Mouse (Mus musculus): Measurements from ENCODE around the gene Gm20388. TPM values are rescaled to one million over a fixed set of nuclear protein-coding genes. Genes with fewer than 3 reads are reported as not detected.

The Gm20388 gene
- polyA plus RNA-seq, 1 experiment from 2014 or later = not detected

- Histone ChIP-seq H3K9me3 (ENCODE audit: control insufficient read depth, low read length) (no peaks in the 10 kb centered on the region), H3K27me3 (ENCODE audit: control insufficient read depth, insufficient read depth, low read length) (no peaks in the 10 kb centered on the region), H3K36me3 (ENCODE audit: control insufficient read depth, insufficient read depth, low read length) (no peaks in the 10 kb centered on the region), H3K27ac (ENCODE audit: low read depth, low read length) (no peak overlapping the region), H3K4me2 (no peak overlapping the region), H3K9ac (ENCODE audit: low read length) (no peak overlapping the region), H3K4me1 (ENCODE audit: control insufficient read depth, insufficient read depth, low read length) (no peaks in the 10 kb centered on the region), H3K4me3 (ENCODE audit: low read depth, low read length) (no peak overlapping the region)
- ATAC-seq (ENCODE audit: low FRiP score) (no peak), DNase-seq (ENCODE audit: low spot score, missing footprints) (peak; percentile 96)
- WGBS = 29% methylated on average over 10 of the region's 10 CpGs
Measured at GRCm38 (mm10) chr8:121925624-121926023, 2015.0 kb downstream of the Gm20388 start.

- Histone ChIP-seq H3K4me2 (no peak overlapping the region), H3K36me3 (ENCODE audit: control insufficient read depth, insufficient read depth, low read length) (no peaks in the 10 kb centered on the region), H3K4me3 (ENCODE audit: low read depth, low read length) (no peak overlapping the region), H3K4me1 (ENCODE audit: control insufficient read depth, insufficient read depth, low read length) (no peaks in the 10 kb centered on the region), H3K9me3 (ENCODE audit: control insufficient read depth, low read length) (no peaks in the 10 kb centered on the region), H3K27me3 (ENCODE audit: control insufficient read depth, insufficient read depth, low read length) (no peaks in the 10 kb centered on the region), H3K27ac (ENCODE audit: low read depth, low read length) (no peak overlapping the region), H3K9ac (ENCODE audit: low read length) (no peak overlapping the region)
- no peak for DNase-seq (ENCODE audit: low spot score, missing footprints)
- no peak for ATAC-seq (ENCODE audit: low FRiP score)
- WGBS = 66% methylated on average over 8 of the region's 8 CpGs
Measured at GRCm38 (mm10) chr8:121926266-121926665, 2015.6 kb downstream of the Gm20388 start.

DNA sequence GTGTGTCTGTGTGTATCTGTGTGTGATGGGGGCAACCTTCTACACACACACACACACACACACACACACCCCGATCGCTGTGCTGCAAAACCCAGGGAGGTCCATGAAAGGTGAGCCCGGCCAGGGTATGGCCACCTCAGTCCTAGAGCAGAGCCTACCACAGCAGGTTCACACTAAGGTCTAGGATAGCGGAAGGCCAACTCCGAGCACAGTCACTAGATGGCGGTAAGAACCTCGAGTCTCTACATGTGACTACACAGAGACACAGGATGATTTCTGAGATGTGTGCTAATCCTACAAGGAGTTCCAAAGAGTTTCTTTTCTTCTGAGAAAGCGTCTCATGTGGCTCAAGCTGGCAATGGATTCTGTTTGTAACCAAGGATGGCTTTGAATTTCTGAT, 2016.7 kb downstream of the Gm20388 start:
- DNase-seq (ENCODE audit: low spot score, missing footprints) (peak; percentile 89), ATAC-seq (ENCODE audit: low FRiP score) (0 out of 2 replicates have a peak, but pooled peaks have one; percentile 48)
- no peaks in the 10 kb centered on the region for H3K9me3 ChIP-seq (ENCODE audit: control insufficient read depth, low read length)
- H3K4me2 ChIP-seq = no peak overlapping the region
- no peaks in the 10 kb centered on the region for H3K4me1 ChIP-seq (ENCODE audit: control insufficient read depth, insufficient read depth, low read length)
- H3K36me3 ChIP-seq (ENCODE audit: control insufficient read depth, insufficient read depth, low read length) = no peaks in the 10 kb centered on the region
- H3K9ac ChIP-seq (ENCODE audit: low read length) = no peak overlapping the region
- H3K27me3 ChIP-seq (ENCODE audit: control insufficient read depth, insufficient read depth, low read length) = no peaks in the 10 kb centered on the region
- WGBS = 49% methylated on average over 8 of the region's 8 CpGs
- no peak overlapping the region for H3K27ac ChIP-seq (ENCODE audit: low read depth, low read length)
- H3K4me3 ChIP-seq (ENCODE audit: low read depth, low read length) = no peak overlapping the region

GRCm38 (mm10) chr8:121930047-121930446, 2019.4 kb downstream of the Gm20388 start:
- Histone ChIP-seq H3K4me3 (ENCODE audit: low read depth, low read length) (no peak overlapping the region), H3K4me2 (no peak overlapping the region), H3K27me3 (ENCODE audit: control insufficient read depth, insufficient read depth, low read length) (no peaks in the 10 kb centered on the region), H3K9ac (ENCODE audit: low read length) (no peak overlapping the region), H3K27ac (ENCODE audit: low read depth, low read length) (no peak overlapping the region), H3K9me3 (ENCODE audit: control insufficient read depth, low read length) (no peaks in the 10 kb centered on the region), H3K4me1 (ENCODE audit: control insufficient read depth, insufficient read depth, low read length) (no peaks in the 10 kb centered on the region), H3K36me3 (ENCODE audit: control insufficient read depth, insufficient read depth, low read length) (no peaks in the 10 kb centered on the region)
- ATAC-seq (ENCODE audit: low FRiP score) (no peak), DNase-seq (ENCODE audit: low spot score, missing footprints) (no peak)
- 85% methylated on average over 4 of the region's 4 CpGs for WGBS

DNA sequence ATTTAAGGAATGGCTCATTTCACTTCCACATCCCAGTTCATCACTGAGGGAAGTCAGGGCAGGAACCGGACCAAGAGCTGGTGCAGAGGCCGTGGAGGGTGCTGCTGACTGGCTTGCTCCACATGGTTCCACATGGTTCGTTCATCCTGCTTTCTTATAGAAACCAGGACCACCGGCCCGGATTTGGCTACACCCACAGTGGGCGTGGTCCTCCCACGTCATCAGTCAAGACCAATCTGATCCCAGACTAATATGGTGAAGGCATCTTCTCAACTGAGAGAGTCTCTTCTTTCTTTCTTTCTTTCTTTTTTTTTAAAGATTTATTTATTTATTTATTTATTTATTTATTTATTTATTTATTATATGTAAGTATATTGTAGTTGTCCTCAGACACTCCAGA, 2020.9 kb downstream of the Gm20388 start:
- Histone ChIP-seq H3K4me3 (ENCODE audit: low read depth, low read length) (no peak overlapping the region), H3K4me2 (no peak overlapping the region), H3K4me1 (ENCODE audit: control insufficient read depth, insufficient read depth, low read length) (peaks cover 4% of the 10 kb centered on the region; the same call in 1 of the 2 replicates), H3K27me3 (ENCODE audit: control insufficient read depth, insufficient read depth, low read length) (no peaks in the 10 kb centered on the region), H3K9me3 (ENCODE audit: control insufficient read depth, low read length) (no peaks in the 10 kb centered on the region), H3K27ac (ENCODE audit: low read depth, low read length) (no peak overlapping the region), H3K36me3 (ENCODE audit: control insufficient read depth, insufficient read depth, low read length) (no peaks in the 10 kb centered on the region), H3K9ac (ENCODE audit: low read length) (no peak overlapping the region)
- DNase-seq (ENCODE audit: low spot score, missing footprints) (peak; percentile 64), ATAC-seq (ENCODE audit: low FRiP score) (no peak)
- 87% methylated on average over 7 of the region's 7 CpGs for WGBS

GRCm38 (mm10) chr8:121932026-121932667, 2021.5 kb downstream of the Gm20388 start:
- Histone ChIP-seq H3K4me1 (ENCODE audit: control insufficient read depth, insufficient read depth, low read length) (peaks cover 4% of the 10 kb centered on the region; the same call in 1 of the 2 replicates), H3K9me3 (ENCODE audit: control insufficient read depth, low read length) (no peaks in the 10 kb centered on the region), H3K4me2 (no peak overlapping the region), H3K27me3 (ENCODE audit: control insufficient read depth, insufficient read depth, low read length) (no peaks in the 10 kb centered on the region), H3K4me3 (ENCODE audit: low read depth, low read length) (no peak overlapping the region), H3K27ac (ENCODE audit: low read depth, low read length) (no peak overlapping the region), H3K36me3 (ENCODE audit: control insufficient read depth, insufficient read depth, low read length) (no peaks in the 10 kb centered on the region), H3K9ac (ENCODE audit: low read length) (no peak overlapping the region)
- no peak for ATAC-seq (ENCODE audit: low FRiP score)
- peak; percentile 75 for DNase-seq (ENCODE audit: low spot score, missing footprints)
- 78% methylated on average over 12 of the region's 12 CpGs for WGBS

- Histone ChIP-seq H3K27ac (ENCODE audit: low read depth, low read length) (no peak overlapping the region), H3K9ac (ENCODE audit: low read length) (no peak overlapping the region), H3K27me3 (ENCODE audit: control insufficient read depth, insufficient read depth, low read length) (no peaks in the 10 kb centered on the region), H3K36me3 (ENCODE audit: control insufficient read depth, insufficient read depth, low read length) (no peaks in the 10 kb centered on the region), H3K4me2 (no peak overlapping the region), H3K4me3 (ENCODE audit: low read depth, low read length) (no peak overlapping the region), H3K9me3 (ENCODE audit: control insufficient read depth, low read length) (no peaks in the 10 kb centered on the region), H3K4me1 (ENCODE audit: control insufficient read depth, insufficient read depth, low read length) (peaks cover 4% of the 10 kb centered on the region; the same call in 1 of the 2 replicates)
- WGBS = 83% methylated on average over 14 of the region's 14 CpGs
- DNase-seq (ENCODE audit: low spot score, missing footprints) (peak; percentile 39), ATAC-seq (ENCODE audit: low FRiP score) (no peak)
Measured at GRCm38 (mm10) chr8:121932668-121933520, 2022.3 kb downstream of the Gm20388 start.

- no peak overlapping the region for H3K4me2 ChIP-seq
- ATAC-seq (ENCODE audit: low FRiP score) (peak; percentile 40; the same call in 1 of the 2 replicates), DNase-seq (ENCODE audit: low spot score, missing footprints) (peak; percentile 86)
- peaks cover 4% of the 10 kb centered on the region; the same call in 1 of the 2 replicates for H3K4me1 ChIP-seq (ENCODE audit: control insufficient read depth, insufficient read depth, low read length)
- no peaks in the 10 kb centered on the region for H3K9me3 ChIP-seq (ENCODE audit: control insufficient read depth, low read length)
- no peak overlapping the region for H3K9ac ChIP-seq (ENCODE audit: low read length)
- H3K27ac ChIP-seq (ENCODE audit: low read depth, low read length) = no peak overlapping the region
- no peak overlapping the region for H3K4me3 ChIP-seq (ENCODE audit: low read depth, low read length)
- no peaks in the 10 kb centered on the region for H3K36me3 ChIP-seq (ENCODE audit: control insufficient read depth, insufficient read depth, low read length)
- no peaks in the 10 kb centered on the region for H3K27me3 ChIP-seq (ENCODE audit: control insufficient read depth, insufficient read depth, low read length)
- 33% methylated on average over 4 of the region's 4 CpGs for WGBS
Measured at GRCm38 (mm10) chr8:121934506-121934905, 2023.9 kb downstream of the Gm20388 start.

DNA sequence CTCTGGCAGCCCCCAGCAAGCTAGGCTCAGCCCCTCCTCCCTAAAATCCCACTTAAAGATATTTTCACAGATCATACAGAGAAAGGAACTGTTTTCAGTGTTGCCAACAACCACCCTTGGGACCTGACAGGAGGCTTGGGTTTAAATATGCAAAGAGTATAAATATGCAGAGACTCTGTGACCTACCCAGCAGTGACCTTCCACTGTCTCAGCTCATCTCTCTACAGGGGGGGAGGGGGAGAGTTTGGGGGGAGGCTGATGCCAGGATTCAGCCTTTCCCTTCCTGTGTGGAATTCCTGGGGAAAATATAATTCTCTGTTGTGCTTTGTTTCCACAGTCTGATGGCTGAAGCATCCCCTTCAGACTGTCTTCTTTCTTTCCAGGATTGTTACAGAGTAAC, 2024.3 kb downstream of the Gm20388 start:
- Histone ChIP-seq H3K4me3 (ENCODE audit: low read depth, low read length) (no peak overlapping the region), H3K27me3 (ENCODE audit: control insufficient read depth, insufficient read depth, low read length) (no peaks in the 10 kb centered on the region), H3K27ac (ENCODE audit: low read depth, low read length) (no peak overlapping the region), H3K4me2 (no peak overlapping the region), H3K9me3 (ENCODE audit: control insufficient read depth, low read length) (no peaks in the 10 kb centered on the region), H3K4me1 (ENCODE audit: control insufficient read depth, insufficient read depth, low read length) (peaks cover 4% of the 10 kb centered on the region; the same call in 1 of the 2 replicates), H3K9ac (ENCODE audit: low read length) (no peak overlapping the region), H3K36me3 (ENCODE audit: control insufficient read depth, insufficient read depth, low read length) (no peaks in the 10 kb centered on the region)
- DNase-seq (ENCODE audit: low spot score, missing footprints) (no peak), ATAC-seq (ENCODE audit: low FRiP score) (peak; percentile 48; the same call in 1 of the 2 replicates)

Measured in midbrain, embryonic 11.5 days (tissue).